Comparison of ENCODE assay signal across 8 mouse cellular contexts in genomic region chr5:5749772-5750222, GRCm38 (mm10). TPM values are rescaled to one million over a fixed set of nuclear protein-coding genes. Genes with fewer than 3 reads are reported as not detected.
DNase-seq lines count a peak whose midpoint lies in the region; ATAC-seq and TF ChIP-seq lines count a peak whose summit lies in the region.

No protein-coding gene starts in this region.

- intact Hi-C loops in heart, postnatal 36 days (cut with DNase I): loop anchor here (1.0 to 5.0 kb wide), 3 partner anchors 103 to 787 kb away; no protein-coding TSS in a partner anchor

- H3K4me3 ChIP-seq in embryonic facial prominence, embryonic 12.5 days: peak overlapping the region; percentile 60
- no peak overlapping the region for H3K4me3 ChIP-seq in thymus, adult 2 months (ENCODE audit: control insufficient read depth, insufficient read depth, low read length)

- no peak for TF ChIP-seq POLR2A in thymus, adult 2 months (IDR thresholded peaks at IDR 0.05; ENCODE audit: control insufficient read depth, extremely low read depth, insufficient read depth, low read length, poor library complexity)

- H3K36me3 ChIP-seq in embryonic facial prominence, embryonic 12.5 days: no peaks in the 10 kb centered on the region
- H3K36me3 ChIP-seq in thymus, adult 2 months (ENCODE audit: control insufficient read depth, insufficient read depth, low read length): no peaks in the 10 kb centered on the region

- peak overlapping the region; percentile 91 for H3K4me2 ChIP-seq in embryonic facial prominence, embryonic 12.5 days (replicated peaks)

- peak; percentile 78 for ATAC-seq in embryonic facial prominence, embryonic 12.5 days (ENCODE audit: insufficient number of reproducible peaks, insufficient read depth, low FRiP score, low TSS enrichment)

- DNase-seq in ES-CJ7 (ENCODE audit: low read depth, low spot score): peak; percentile 62
- peak; percentile 57 for DNase-seq in adrenal gland, postnatal 10 days
- peak; percentile 11 to 21 for DNase-seq in heart, postnatal 36 days
- peak; percentile 51 to 66 for DNase-seq in kidney, postnatal 4 days
- peak; percentile 35 to 43 for DNase-seq in lung, adult 18-20 months
- peak; percentile 76 for DNase-seq in retina, postnatal 1 day
- no peak for DNase-seq in thymus, adult 2 months

- no peak for TF ChIP-seq CTCF in thymus, adult 2 months (IDR thresholded peaks at IDR 0.05; ENCODE audit: borderline replicate concordance, control insufficient read depth, extremely low read depth, insufficient read depth, low read length, poor library complexity)

- WGBS in embryonic facial prominence, embryonic 12.5 days: under 1% methylated on average over 13 of the region's 13 CpGs
- 4% methylated on average over 13 of the region's 13 CpGs for WGBS in thymus, adult 2 months

- H3K9ac ChIP-seq in embryonic facial prominence, embryonic 12.5 days: peak overlapping the region; percentile 58

- H3K4me1 ChIP-seq in embryonic facial prominence, embryonic 12.5 days: no peaks in the 10 kb centered on the region
- H3K4me1 ChIP-seq in thymus, adult 2 months (replicated peaks; ENCODE audit: control insufficient read depth, insufficient read depth, low read length): peaks cover 5% of the 10 kb centered on the region

- 0 out of 2 replicates have a peak, but pooled peaks cover 5% of the 10 kb centered on the region for H3K27me3 ChIP-seq in embryonic facial prominence, embryonic 12.5 days
- H3K27me3 ChIP-seq in thymus, adult 2 months (ENCODE audit: control insufficient read depth, insufficient read depth, low read length): peaks cover 3% of the 10 kb centered on the region; the same call in 1 of the 2 replicates

- H3K27ac ChIP-seq in embryonic facial prominence, embryonic 12.5 days: no peak overlapping the region
- no peak overlapping the region for H3K27ac ChIP-seq in thymus, adult 2 months (ENCODE audit: control insufficient read depth, insufficient read depth, low read length)

- no peaks in the 10 kb centered on the region for H3K9me3 ChIP-seq in embryonic facial prominence, embryonic 12.5 days

RNA-seq across cellular contexts. Expression of gene Steap1, which starts 0.7 kb away (rescaled TPM):
- 10 to 100 TPM; 18.5 to 20.1 TPM for total RNA-seq in adrenal gland, postnatal 10 days (2021)
- 4.7 and 5.0 TPM in 2 replicates for polyA plus RNA-seq in embryonic facial prominence, embryonic 12.5 days (2016; fragmentation: Nextera tagmentation; extraction: Ambion mirVana)
- under 1 TPM in 1 of 2 experiments, not detected in 1; 0.22 TPM for total RNA-seq in heart, postnatal 36 days (2021)
- polyA plus RNA-seq in thymus, adult 2 months (2012; rRNA removed): not detected in 2 replicates

RNA-seq across cellular contexts. Expression of gene Steap2, which starts 55.4 kb away (rescaled TPM):
- 10 to 100 TPM; 23.8 to 24.2 TPM for total RNA-seq in adrenal gland, postnatal 10 days (2021)
- 7.3 and 7.7 TPM in 2 replicates for polyA plus RNA-seq in embryonic facial prominence, embryonic 12.5 days (2016; fragmentation: Nextera tagmentation; extraction: Ambion mirVana)
- total RNA-seq in heart, postnatal 36 days (2021): under 1 TPM; 0.60 to 0.72 TPM
- 0.23 and 0.42 TPM in 2 replicates for polyA plus RNA-seq in thymus, adult 2 months (2012; rRNA removed)

Comparison
In these comparisons a context has a peak if more than half of its experiments do, and no peak if none do; other contexts are left out.
1. RNA of gene Steap1, which starts 0.7 kb away (total RNA-seq): 18.5 to 20.1 TPM in adrenal gland, postnatal 10 days; 0.22 TPM in heart, postnatal 36 days; every median in the first group is over 10 times any median in the second.
2. RNA of gene Steap2, which starts 55.4 kb away (total RNA-seq): 23.8 to 24.2 TPM in adrenal gland, postnatal 10 days; 0.60 to 0.72 TPM in heart, postnatal 36 days; every median in the first group is over 10 times any median in the second.